Mouse (Mus musculus) layer of hippocampus, postnatal 14 days (tissue): ENCODE data around the gene Sgms1. TPM values are rescaled to one million over a fixed set of nuclear protein-coding genes. Genes with fewer than 3 reads are reported as not detected.

Experiments
- DNase-seq, 2 experiments: peaks; one replicate each; pipeline ENCODE4 v3.0.0; 2021 to 2022; ENCODE audit warnings: low spot score in 2 of 2, mixed read lengths in 1 of 2
- total RNA-seq, 2 experiments: library from RNA; stranded (reverse); gene quantifications; 2 replicates each; pipeline ENCODE4 v1.2.3; 2021

Sgms1 gene
- total RNA-seq, 2 experiments from 2014 or later: 45.9 to 50.9 TPM

DNA sequence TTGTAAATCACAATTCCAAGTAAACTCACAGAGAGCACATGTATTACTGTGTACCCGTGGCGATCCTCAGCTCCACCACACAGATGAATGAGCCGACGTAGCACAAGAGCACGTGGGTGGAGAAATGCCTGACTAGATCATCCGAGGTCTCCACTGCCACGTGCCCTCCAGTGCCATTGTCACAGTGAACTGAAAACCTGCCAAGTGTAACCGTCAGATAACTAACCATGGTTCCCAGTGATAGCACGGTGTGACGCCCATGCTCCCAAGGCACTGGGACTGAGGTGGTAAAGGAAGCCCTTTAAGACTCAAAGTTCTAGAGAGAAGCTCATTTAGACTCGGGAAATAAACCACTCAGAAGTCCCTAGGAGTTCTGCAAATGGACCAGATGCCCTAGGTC is 167.4 kb downstream of the Sgms1 start:
- no peak for DNase-seq

GRCm38 (mm10) chr19:32220991-32221390 is 168.5 kb downstream of the Sgms1 start:
- no peak for DNase-seq

DNA sequence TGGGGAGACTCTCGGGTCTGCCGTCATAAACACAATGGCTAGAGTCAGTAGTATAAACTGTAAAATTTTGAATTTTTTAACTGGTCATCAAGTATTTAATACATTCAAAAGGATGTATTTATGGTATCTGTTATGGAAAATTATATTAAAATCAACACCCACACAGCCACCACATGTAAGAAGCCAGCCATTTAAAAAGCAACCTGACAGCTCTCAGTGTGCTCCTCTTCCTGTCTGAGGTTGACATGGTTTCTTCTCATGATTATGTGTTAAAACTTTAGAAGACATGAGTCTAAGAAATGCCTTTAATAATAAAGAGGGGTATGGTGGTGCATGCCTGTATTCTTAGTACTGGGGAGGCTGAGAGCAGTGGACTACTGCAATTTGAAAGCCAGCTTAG is 172.8 kb downstream of the Sgms1 start:
- no peak for DNase-seq

- no peak for DNase-seq
These were observed 174.4 kb downstream of the Sgms1 start for GRCm38 (mm10) chr19:32214905-32215806.

- DNase-seq: no peak
These were observed 175.9 kb downstream of the Sgms1 start for GRCm38 (mm10) chr19:32213577-32213976.

DNA sequence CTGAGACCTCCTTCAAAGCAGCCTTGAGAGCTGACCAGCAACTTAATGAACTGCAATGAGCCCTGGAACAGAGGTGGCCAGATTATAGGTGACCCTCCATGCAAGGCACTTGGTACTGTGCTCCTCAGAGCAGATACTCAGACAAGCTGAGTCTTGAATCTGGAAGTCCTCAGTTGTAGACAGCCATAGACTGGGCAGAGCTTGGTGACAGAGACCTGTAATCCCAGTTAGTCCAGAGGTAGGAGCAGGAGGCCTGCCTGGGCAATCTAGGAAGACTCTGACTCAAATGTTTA is 178.3 kb downstream of the Sgms1 start:
- DNase-seq: no peak

GRCm38 (mm10) chr19:32210450-32211292 is 178.8 kb downstream of the Sgms1 start:
- no peak for DNase-seq

GRCm38 (mm10) chr19:32210099-32210449 is 179.4 kb downstream of the Sgms1 start:
- no peak for DNase-seq

GRCm38 (mm10) chr19:32202131-32203114 is 187.1 kb downstream of the Sgms1 start:
- no peak for DNase-seq

- DNase-seq: no peak
These were observed 189.5 kb downstream of the Sgms1 start for GRCm38 (mm10) chr19:32199861-32200574.

- no peak for DNase-seq
These were observed 190.4 kb downstream of the Sgms1 start for GRCm38 (mm10) chr19:32199133-32199532.

DNA sequence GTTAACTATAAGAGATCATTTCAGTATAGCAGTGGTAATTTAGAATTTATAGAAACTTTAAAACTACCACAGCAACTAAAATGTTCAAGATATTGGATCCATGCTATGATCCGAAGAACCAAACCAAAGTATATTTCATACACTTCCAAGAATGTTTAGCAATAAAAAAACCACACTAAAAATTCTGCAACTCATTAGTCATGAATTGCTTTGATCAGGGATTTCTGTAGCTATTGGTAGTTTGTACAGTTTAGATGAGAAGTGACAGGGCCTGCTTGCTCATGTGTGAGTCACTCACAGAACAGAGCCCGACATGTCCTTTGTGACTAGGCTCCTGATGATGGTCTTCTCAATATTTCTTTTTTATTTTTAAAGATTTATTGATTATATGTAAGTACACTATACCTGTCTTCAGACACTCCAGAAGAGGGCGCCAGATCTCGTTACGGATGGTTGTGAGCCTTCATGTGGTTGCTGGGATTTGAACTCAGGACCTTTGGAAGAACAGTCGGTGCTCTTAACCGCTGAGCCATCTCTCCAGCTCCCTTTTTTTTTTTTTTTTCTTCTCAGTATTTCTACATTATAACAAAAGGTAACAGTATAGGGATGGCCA is 190.9 kb downstream of the Sgms1 start:
- no peak for DNase-seq

- no peak for DNase-seq
These were observed 192.3 kb downstream of the Sgms1 start for GRCm38 (mm10) chr19:32196976-32197819.

DNA sequence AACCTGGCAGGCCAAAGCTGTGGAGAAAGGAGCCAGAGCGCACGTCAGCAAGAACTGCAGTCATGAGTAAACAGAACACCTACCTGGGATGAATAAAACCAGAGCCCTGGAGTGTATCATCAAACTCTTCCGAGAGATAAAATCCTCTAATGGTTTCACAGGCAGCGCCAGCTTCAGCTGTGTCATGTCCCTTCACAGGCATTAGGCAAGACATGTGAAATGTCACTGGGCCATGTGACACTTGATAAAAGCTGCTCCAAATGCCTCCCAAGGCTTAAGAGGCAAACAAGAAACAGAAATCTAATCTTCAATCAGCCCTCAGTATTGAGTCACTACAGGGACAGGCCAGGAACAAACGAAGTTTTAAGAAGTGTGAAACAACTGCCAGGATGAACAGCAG is 193.3 kb downstream of the Sgms1 start:
- no peak for DNase-seq

- DNase-seq: no peak
These were observed 194.7 kb downstream of the Sgms1 start for GRCm38 (mm10) chr19:32194863-32195262.

DNA sequence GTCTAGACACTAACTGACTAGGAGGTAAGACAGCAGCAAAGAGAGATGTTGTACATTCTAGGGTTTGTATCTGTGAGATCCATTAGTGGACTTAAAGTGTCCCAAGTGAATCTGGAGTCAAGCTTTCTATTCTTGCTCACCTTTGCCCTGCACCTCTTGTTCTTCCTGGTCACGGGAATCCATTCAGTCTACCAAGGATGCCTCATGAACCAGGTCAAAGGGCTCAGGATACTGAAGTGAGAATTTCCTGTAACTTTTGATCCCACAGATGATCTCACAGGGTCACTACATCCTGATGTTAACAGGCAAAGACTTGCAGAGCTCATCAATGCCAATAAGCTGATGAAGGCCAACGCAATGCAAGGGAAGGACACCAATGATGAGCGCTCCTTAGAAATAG is 195.4 kb downstream of the Sgms1 start:
- DNase-seq: no peak

DNA sequence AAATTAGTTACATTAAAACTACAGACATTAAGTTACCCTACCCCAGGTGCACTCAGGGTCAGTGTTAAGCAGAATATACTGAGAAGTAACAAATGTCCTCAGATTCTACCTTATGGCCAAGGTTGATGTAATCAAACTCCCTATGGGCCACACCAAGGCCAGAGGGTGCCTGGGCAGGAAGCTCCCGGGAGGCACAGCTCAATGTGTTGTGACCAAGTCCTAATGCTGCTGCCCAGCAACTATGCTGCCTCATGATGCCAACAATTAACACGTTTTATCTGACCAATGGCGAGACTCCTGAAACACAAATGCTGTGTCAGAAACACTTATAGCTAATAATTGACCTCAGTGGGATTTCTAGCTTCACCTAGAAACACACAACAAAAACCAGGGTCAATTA is 197.9 kb downstream of the Sgms1 start:
- DNase-seq: no peak

DNA sequence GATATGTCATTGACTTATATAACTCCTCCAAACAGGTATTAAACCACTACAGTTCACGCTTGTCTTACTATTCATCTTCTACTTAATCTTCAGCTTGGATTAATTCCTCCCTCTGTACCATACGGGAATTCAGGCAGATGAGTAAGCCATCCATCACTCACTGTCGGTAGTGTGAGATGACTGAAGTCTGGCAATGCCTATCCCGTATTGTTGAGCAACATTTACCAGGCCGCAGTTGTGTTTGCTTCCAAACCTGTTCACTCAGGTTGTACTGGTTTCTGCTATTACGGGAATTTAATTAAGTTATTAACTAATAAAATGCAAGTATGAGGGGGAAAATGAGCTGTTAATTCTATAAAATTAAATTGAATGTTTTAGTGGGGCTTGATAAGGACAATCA is 199.6 kb downstream of the Sgms1 start:
- no peak for DNase-seq

DNA sequence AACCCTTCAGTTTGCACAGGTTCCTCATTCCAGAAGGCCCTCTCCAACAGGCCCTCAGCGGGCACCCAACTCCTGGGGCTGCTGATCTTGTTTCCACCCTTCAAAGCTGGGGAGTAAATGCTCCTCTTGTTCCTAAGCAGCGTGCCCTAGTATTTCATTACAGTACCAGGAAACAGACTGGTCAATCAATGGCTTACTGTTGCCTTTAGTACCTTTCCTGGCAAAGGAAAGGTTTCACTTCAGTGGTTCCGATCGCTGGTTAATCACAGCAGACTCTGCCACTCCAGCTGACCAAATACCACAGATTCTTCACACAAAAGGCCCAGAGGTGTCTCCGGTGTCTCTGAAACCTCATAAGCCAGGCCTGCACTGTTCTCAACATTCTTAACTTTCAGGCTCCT is 200.5 kb downstream of the Sgms1 start:
- no peak for DNase-seq
